Mouse (Mus musculus): ENCODE results near the gene Mamdc2.

- TF ChIP-seq POLR2A (IDR thresholded peaks at IDR 0.05; ENCODE audit: extremely low read depth, insufficient read depth, low read length), result no peak
- no peak for TF ChIP-seq CTCF (IDR thresholded peaks at IDR 0.05; ENCODE audit: low read depth, low read length)
Measured at GRCm38 (mm10) chr19:23274054-23274724, 174.1 kb downstream of the Mamdc2 start.
